In the genomic region with DNA sequence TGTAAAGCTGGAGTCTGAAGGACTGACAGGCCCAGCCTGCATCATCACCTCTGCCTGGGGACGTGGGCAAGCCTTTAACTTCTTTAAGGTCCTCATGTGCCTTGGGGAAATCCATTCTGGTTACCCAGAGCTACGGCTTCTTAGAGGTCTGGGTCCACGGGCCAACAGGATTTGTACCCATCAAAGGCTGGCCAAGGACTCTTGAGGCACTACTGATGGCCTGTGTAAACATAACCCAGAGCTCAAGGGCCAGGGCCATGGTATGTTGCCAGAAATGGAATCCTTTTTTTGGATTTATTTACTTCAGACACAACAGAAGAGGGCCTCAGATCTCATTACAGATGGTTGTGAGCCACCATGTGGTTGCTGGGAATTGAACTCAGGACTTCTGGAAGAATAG, we compare ENCODE assay signal across 25 mouse cellular contexts. TPM values are rescaled to one million over a fixed set of nuclear protein-coding genes. Genes with fewer than 3 reads are reported as not detected.
DNase-seq lines count a peak whose midpoint lies in the region; TF ChIP-seq lines count a peak whose summit lies in the region.
"Had no signal": no experiment of that assay in that cellular context is flagged by ENCODE, and none has a peak within 500 bp of the region (broad histone marks: within the 10 kb centered on the region; RNA-seq: fewer than 3 reads in every experiment).

No protein-coding gene starts in this region.

- H3K79me2 ChIP-seq in heart, adult 2 months (replicated peaks; ENCODE audit: control insufficient read depth, insufficient read depth, low read length), result no peaks in the 10 kb centered on the region

- no peak overlapping the region for H3K27ac ChIP-seq in heart, adult 2 months
- H3K27ac ChIP-seq in hindbrain, embryonic 10.5 days, result no peak overlapping the region
- H3K27ac ChIP-seq: embryonic facial prominence, embryonic 13.5 days; embryonic facial prominence, embryonic 15.5 days; forebrain, embryonic 10.5 days; forebrain, embryonic 12.5 days had no signal

- peak; percentile 45 to 68 for DNase-seq in lung, adult 18-20 months
- no peak for DNase-seq in lung, postnatal 10 days
- DNase-seq in lung, postnatal 14 days, result peak; percentile 19
- DNase-seq in lung, postnatal 36 days, result peak; percentile 71
- DNase-seq in heart, adult 2 months, result no peak
- DNase-seq in hindbrain, embryonic 10.5 days (ENCODE audit: low spot score), result no peak
- DNase-seq in layer of hippocampus, adult 11-12 months (ENCODE audit: low spot score), result no peak
- DNase-seq: adrenal gland, adult 8-10 months; adrenal gland, postnatal 14 days; adrenal gland, postnatal 36 days; B cell, adult 2 months; cerebellum, adult 11-12 months; cerebellum, adult 2 months; cerebellum, adult 9-10 months; cerebellum, postnatal 10 days; cerebellum, postnatal 25 days; embryo, embryonic 11 days had no signal

- TF ChIP-seq POLR2A in heart, adult 2 months (IDR thresholded peaks at IDR 0.05; ENCODE audit: insufficient read depth, low read depth, low read length), result no peak

- no peak for TF ChIP-seq CTCF in heart, adult 2 months (IDR thresholded peaks at IDR 0.05)

- no peak overlapping the region for H3K4me3 ChIP-seq in heart, adult 2 months
- no peak overlapping the region for H3K4me3 ChIP-seq in hindbrain, embryonic 10.5 days
- H3K4me3 ChIP-seq: embryonic facial prominence, embryonic 13.5 days; embryonic facial prominence, embryonic 15.5 days; erythroblast, embryonic 14.5 days; forebrain, embryonic 10.5 days; forebrain, embryonic 12.5 days had no signal

- intact Hi-C loops in heart, adult 2 months (cut with DNase I), result loop anchor here (10.0 kb wide), 1 partner anchor 378 kb away; no protein-coding TSS in a partner anchor

- TF ChIP-seq EP300 in heart, adult 2 months (IDR thresholded peaks at IDR 0.05; ENCODE audit: insufficient read depth, low read depth, low read length), result no peak

- no peaks in the 10 kb centered on the region for H3K9me3 ChIP-seq in hindbrain, embryonic 10.5 days
- H3K9me3 ChIP-seq: embryonic facial prominence, embryonic 13.5 days; embryonic facial prominence, embryonic 15.5 days; forebrain, embryonic 10.5 days; forebrain, embryonic 12.5 days; G1E had no signal

- no peak overlapping the region for H3K9ac ChIP-seq in heart, adult 2 months (ENCODE audit: low read depth, low read length)
- H3K9ac ChIP-seq: embryonic facial prominence, embryonic 13.5 days; embryonic facial prominence, embryonic 15.5 days; forebrain, embryonic 12.5 days had no signal

- H3K36me3 ChIP-seq in heart, adult 2 months (ENCODE audit: control insufficient read depth, insufficient read depth, low read length), result no peaks in the 10 kb centered on the region; the same call in 1 of the 2 replicates
- H3K36me3 ChIP-seq in hindbrain, embryonic 10.5 days, result peaks cover 44% of the 10 kb centered on the region

- no peaks in the 10 kb centered on the region for H3K27me3 ChIP-seq in heart, adult 2 months (ENCODE audit: control insufficient read depth, insufficient read depth, low read length)
- H3K27me3 ChIP-seq in hindbrain, embryonic 10.5 days (ENCODE audit: insufficient read depth, poor library complexity, severe bottlenecking), result no peaks in the 10 kb centered on the region
- H3K27me3 ChIP-seq: CH12.LX; embryonic facial prominence, embryonic 13.5 days; embryonic facial prominence, embryonic 15.5 days; forebrain, embryonic 12.5 days; Patski had no signal

- H3K4me1 ChIP-seq in heart, adult 2 months (ENCODE audit: control insufficient read depth, insufficient read depth, low read length), result no peaks in the 10 kb centered on the region; the same call in 1 of the 2 replicates
- peaks cover 6% of the 10 kb centered on the region for H3K4me1 ChIP-seq in hindbrain, embryonic 10.5 days (replicated peaks)
- H3K4me1 ChIP-seq: embryonic facial prominence, embryonic 13.5 days; embryonic facial prominence, embryonic 15.5 days had no signal

- 93% methylated on average over 3 of the region's 3 CpGs for WGBS in heart, adult 2 months
- 94% methylated on average over 3 of the region's 3 CpGs for WGBS in hindbrain, embryonic 10.5 days

RNA-seq across cellular contexts. Expression of gene Tti1, which starts 45.5 kb away (rescaled TPM):
- total RNA-seq in heart, adult 2 months (2021), result 10 to 100 TPM; 24.3 to 25.3 TPM
- 17.3 and 25.9 TPM in 2 replicates for polyA plus RNA-seq in heart, adult 2 months (2012; rRNA removed)
- polyA plus RNA-seq in hindbrain, embryonic 10.5 days (2016; fragmentation: Nextera tagmentation; extraction: Ambion mirVana), result 36.5 and 39.7 TPM in 2 replicates

RNA-seq across cellular contexts. Expression of gene Rprd1b, which starts 45.6 kb away (rescaled TPM):
- 10 to 100 TPM; 32.9 to 33.5 TPM for total RNA-seq in heart, adult 2 months (2021)
- polyA plus RNA-seq in heart, adult 2 months (2012; rRNA removed), result 15.9 and 20.8 TPM in 2 replicates
- polyA plus RNA-seq in hindbrain, embryonic 10.5 days (2016; fragmentation: Nextera tagmentation; extraction: Ambion mirVana), result 55.7 and 56.8 TPM in 2 replicates

Comparison
In these comparisons a context has a peak if more than half of its experiments do, and no peak if none do; other contexts are left out.
1. DNase-seq: peak in lung, adult 18-20 months (2 of 2), lung, postnatal 14 days (single experiment) and lung, postnatal 36 days (single experiment); none in lung, postnatal 10 days (single experiment), heart, adult 2 months (0 of 2), hindbrain, embryonic 10.5 days (single experiment) and layer of hippocampus, adult 11-12 months (single experiment).